Mouse (Mus musculus): ENCODE results near the gene Stox2.

The Stox2 gene

DNA sequence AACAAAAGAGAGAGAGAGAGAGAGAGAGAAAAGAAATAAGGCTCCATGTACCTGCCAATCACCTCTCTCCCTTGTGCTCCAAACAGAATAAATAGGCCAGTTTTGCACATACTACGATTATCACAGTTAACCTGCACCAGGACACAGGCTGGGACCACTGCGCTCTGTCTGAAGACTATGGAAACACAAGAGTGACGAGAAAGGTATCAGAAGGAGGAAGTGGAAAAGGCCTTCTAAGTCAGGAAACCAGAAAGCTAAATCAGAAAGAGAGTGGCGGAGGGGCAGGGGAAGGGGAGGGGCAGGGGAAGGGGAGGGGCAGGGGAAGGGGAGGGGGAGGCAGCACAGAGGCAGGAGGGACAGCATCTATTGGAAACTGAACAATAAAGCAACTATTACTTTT lies 195.3 kb downstream of the Stox2 start:
- in situ Hi-C loops (cut with MboI; ENCODE audit: low sequenced_read_pairs): no loop called here

- in situ Hi-C loops (cut with MboI; ENCODE audit: low sequenced_read_pairs): no loop called here
These were observed 201.0 kb downstream of the Stox2 start for GRCm38 (mm10) chr8:47245116-47245515.

DNA sequence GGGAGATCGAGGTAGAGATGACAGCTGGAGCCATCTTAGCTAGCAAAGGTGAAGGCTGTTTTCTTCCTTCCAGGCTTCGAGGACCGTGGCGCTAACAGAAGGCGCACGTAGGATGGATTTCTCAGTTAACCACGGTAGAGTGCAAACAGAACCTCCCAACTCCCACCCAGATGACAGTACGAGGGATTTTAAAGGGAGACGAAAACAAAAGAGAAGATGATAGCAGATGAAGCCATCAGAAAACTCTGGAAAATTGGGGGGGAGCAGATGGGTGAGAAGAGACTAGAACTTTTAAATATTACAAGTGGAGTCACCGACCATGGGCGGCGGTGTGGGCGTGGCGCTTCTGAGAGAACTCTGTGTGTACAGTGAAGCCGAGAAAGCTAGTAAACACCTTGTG lies 202.0 kb downstream of the Stox2 start:
- in situ Hi-C loops (cut with MboI; ENCODE audit: low sequenced_read_pairs): no loop called here

GRCm38 (mm10) chr8:47243631-47244030 lies 202.5 kb downstream of the Stox2 start:
- in situ Hi-C loops (cut with MboI; ENCODE audit: low sequenced_read_pairs): no loop called here

GRCm38 (mm10) chr8:47243016-47243630 lies 203.0 kb downstream of the Stox2 start:
- in situ Hi-C loops (cut with MboI; ENCODE audit: low sequenced_read_pairs): no loop called here

DNA sequence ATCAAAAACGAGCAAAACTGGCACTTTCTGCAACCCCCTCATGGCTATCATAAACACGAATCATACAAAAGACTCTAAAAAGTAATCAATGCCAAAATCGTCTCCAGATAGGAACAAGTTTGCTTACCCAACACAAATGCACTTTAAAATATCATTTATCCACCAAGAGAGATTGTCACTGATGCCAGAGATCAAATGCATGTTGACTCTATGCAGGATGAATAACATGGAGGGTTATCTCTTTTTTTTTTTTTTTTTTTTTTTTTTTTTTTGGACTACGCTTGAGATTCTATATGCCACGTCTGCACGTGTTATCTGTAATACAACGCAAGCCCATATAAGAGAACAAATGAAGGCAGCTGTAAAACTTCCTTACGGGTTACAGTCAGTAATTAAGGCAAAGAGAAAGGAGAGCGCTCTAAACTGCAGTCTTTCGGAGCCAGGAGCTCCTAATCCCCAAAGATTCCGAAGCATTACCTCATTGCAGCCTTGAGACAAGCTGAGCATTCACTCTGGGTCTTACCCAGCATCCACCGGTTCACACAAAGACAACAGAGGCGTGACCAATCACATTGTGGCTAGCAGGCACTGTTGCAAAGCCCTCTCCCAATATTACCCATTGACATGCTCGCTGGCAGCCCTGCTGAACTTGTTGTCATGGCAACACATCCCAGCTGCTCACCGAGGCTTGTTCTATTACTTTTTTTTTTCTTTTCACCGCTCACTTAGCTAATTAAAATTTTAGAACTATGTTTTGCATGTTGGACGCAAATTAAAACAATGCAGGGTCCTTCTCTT lies 203.8 kb downstream of the Stox2 start:
- in situ Hi-C loops (cut with MboI; ENCODE audit: low sequenced_read_pairs): no loop called here

DNA sequence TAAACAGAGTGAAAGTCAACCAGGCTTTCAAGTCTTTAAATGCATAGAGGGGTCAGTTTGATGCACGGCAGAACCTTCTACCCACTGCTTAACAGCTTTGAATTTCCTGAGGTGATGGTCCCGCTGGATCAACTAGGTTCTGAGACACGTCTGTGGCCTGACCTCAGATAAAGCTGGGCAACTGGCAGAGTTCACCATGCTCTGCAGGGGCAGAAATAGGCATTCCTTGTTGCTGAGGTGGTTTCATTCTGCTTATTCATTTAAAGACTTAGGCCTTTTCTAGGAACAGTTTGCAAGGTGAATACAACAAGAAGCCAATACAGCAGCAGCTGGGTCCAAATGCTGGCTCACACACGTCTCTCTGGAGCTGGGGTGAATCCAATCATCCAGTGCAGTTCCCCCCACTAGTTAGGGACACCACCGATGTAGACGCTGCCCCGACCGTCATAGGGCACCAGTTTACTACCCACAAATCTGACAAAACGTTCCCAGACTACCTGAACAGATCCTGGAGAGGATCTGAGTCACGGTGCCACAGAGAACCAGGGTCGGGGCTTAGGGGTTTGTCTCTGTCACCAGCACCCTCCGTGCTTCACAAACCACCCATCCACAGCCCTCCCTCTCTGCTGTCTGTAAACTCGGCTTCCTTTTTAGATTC lies 204.6 kb downstream of the Stox2 start:
- in situ Hi-C loops (cut with MboI; ENCODE audit: low sequenced_read_pairs): no loop called here

DNA sequence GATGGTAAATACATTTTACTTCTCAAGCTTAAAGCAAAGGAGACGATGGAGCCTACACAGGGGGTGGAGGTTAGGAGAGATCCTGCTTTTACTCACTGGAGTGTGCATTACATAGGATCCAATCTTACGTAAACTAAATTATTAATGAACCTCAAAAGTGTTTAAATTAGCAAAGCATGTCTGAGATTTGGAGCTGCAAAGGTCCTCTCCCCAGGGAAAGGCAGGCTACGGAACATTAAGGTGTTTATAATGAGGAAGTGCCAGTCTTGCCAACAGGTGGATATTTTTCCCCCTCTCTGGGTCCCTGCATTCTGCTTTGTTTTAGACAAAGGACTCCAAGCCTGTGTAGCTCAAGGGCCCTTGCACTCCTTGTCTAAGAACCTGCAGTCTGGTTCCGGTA lies 205.3 kb downstream of the Stox2 start:
- in situ Hi-C loops (cut with MboI; ENCODE audit: low sequenced_read_pairs): no loop called here

GRCm38 (mm10) chr8:47240266-47240665 lies 205.9 kb downstream of the Stox2 start:
- in situ Hi-C loops (cut with MboI; ENCODE audit: low sequenced_read_pairs): no loop called here

DNA sequence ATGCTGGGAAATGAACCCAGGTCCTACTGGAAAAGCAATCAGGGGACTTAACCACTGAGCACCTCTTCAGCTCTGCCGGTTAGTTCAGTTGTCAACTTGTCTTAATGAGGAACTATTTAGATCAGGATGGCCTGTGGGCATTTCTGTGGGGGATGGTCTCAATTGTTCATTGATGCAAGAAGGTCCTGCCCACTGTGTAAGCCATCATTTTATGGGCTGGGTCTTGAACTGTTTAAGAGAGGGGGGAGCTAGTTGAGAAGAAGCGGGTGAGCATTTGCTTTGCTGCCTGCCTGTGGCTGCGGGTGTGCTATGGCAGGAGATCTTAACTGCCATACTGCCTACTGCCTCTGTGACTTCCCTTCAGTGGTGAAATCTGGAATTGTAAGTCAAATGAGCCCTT lies 214.1 kb downstream of the Stox2 start:
- in situ Hi-C loops (cut with MboI; ENCODE audit: low sequenced_read_pairs): no loop called here

DNA sequence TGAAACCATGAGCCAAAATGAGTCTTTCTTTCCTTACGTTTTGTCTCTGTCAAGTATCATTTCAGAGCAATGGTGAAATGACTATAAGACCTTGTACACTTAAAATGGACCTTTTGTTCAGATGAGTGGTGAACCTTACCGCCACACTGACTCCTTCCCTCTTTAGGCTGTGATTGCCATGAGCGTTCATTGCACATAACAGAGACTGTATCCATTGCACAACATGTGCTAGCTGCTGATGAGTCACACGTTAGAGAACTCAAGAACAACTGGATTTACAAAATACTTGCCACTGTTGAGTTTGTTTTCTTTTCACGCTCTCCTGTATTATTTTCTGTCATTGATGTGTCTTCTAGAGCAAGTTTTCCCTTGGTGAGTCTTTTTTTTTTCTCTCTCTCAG lies 216.1 kb downstream of the Stox2 start:
- in situ Hi-C loops (cut with MboI; ENCODE audit: low sequenced_read_pairs): no loop called here

GRCm38 (mm10) chr8:47221851-47222250 lies 224.3 kb downstream of the Stox2 start:
- in situ Hi-C loops (cut with MboI; ENCODE audit: low sequenced_read_pairs): no loop called here

DNA sequence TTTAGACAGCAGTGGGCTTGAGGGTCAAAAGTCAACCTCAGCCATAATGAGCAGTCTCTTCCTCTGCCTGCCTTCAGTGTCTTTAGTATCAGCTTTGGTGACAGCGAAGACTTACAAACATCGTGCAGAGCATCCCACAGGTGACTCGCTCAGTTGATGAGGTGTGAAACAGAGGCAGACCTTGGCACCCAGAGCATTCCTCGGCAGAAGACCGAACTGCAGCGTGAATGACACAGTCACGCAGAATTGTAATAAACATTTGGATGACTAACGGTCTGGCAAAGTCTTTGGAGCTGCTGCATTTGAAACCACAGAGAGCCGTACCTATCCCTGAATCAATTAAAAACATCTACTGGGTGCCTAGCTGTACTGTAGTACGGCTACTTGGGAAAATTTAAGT lies 225.0 kb downstream of the Stox2 start:
- in situ Hi-C loops (cut with MboI; ENCODE audit: low sequenced_read_pairs): no loop called here

DNA sequence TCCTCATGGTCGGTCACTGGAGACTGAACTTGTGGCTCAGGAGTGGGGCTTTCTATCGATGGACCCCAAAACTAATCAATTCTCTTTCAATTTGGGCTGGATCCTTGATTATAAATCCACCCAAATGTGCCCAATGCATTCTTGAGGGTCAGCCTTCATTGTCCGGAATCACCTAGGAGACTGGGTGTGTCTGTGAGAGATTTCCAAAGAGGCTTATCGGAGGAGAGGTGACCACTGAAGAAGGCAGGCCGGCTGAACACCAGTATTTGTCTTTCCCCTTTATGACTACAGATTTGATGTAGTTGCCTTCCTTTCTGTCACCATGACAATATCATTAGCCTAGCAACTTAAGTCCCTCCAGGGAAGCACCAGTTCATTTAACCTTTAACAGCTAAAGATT lies 225.8 kb downstream of the Stox2 start:
- in situ Hi-C loops (cut with MboI; ENCODE audit: low sequenced_read_pairs): no loop called here

- in situ Hi-C loops (cut with MboI; ENCODE audit: low sequenced_read_pairs): no loop called here
These were observed 227.6 kb downstream of the Stox2 start for GRCm38 (mm10) chr8:47218536-47218935.

- in situ Hi-C loops (cut with MboI; ENCODE audit: low sequenced_read_pairs): no loop called here
These were observed 228.1 kb downstream of the Stox2 start for GRCm38 (mm10) chr8:47218021-47218420.

DNA sequence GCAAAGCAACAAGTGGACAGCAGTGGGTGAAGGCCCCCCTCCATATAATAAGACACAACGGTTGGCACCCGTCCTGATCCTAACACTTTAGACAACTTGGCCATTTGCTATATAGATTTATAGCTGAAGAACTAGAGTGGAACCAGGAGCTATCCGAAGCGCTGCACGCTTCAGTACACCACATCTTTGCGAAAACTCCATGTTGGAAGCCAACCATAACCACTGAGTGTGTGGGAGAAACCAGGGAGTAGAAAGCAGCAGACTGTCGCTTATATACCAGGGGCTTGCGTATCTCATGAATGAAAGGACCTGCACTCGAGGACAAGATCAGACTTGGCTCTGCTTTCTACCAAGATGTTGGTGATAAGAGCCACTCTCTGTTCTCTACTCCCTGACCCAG lies 234.0 kb downstream of the Stox2 start:
- in situ Hi-C loops (cut with MboI; ENCODE audit: low sequenced_read_pairs): no loop called here

GRCm38 (mm10) chr8:47211226-47211625 lies 234.9 kb downstream of the Stox2 start:
- in situ Hi-C loops (cut with MboI; ENCODE audit: low sequenced_read_pairs): no loop called here

DNA sequence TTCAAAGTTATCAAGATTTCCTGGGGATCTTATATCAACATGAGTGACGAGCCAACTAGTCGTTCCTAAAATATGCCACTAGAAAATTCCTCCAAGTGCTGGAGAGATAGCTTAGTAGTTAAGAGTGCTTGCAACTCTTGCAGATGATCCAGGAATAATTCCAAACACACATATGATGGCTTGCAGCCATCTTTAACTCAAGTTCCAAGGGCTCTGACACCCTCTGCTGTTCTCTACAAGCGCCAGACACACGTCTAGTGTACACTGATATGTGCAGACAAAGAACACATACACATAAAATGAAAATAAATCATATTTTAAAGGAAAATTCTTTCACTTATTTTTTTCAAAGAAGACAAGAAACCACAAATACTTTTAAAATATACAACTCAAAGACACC lies 237.9 kb downstream of the Stox2 start:
- in situ Hi-C loops (cut with MboI; ENCODE audit: low sequenced_read_pairs): no loop called here

- in situ Hi-C loops (cut with MboI; ENCODE audit: low sequenced_read_pairs): no loop called here
These were observed 239.4 kb downstream of the Stox2 start for GRCm38 (mm10) chr8:47206640-47207237.

GRCm38 (mm10) chr8:47205472-47205871 lies 240.7 kb downstream of the Stox2 start:
- in situ Hi-C loops (cut with MboI; ENCODE audit: low sequenced_read_pairs): no loop called here

GRCm38 (mm10) chr8:47196391-47196790 lies 249.8 kb downstream of the Stox2 start:
- in situ Hi-C loops (cut with MboI; ENCODE audit: low sequenced_read_pairs): no loop called here

Data from CH12F3 (cell line).